Mouse (Mus musculus) midbrain, postnatal 0 days (tissue): ENCODE measurements around the gene Mgat4d. TPM values are rescaled to one million over a fixed set of nuclear protein-coding genes. Genes with fewer than 3 reads are reported as not detected.

Source experiments
- ATAC-seq: fragments of 200-750 bp; cut with Nextera tagmentation; 2 replicates; pipeline ENCODE4 v1.8.0; 2017; ENCODE audit warnings: moderate number of reproducible peaks, mild to moderate bottlenecking, moderate TSS enrichment, moderate library complexity; ENCODE audit not compliant: low FRiP score
- DNase-seq: peaks from one replicate; pipeline ENCODE4 v3.0.0-alpha.2; 2015; ENCODE audit warnings: low spot score
- H3K27ac ChIP-seq: fragments of 300-500 bp; sonication (generic); 2 replicates; pipeline ENCODE4 v1.5.1; 2014; ENCODE audit warnings: low read depth, mild to moderate bottlenecking, low read length, mixed read lengths
- H3K27me3 ChIP-seq: fragments of 300-500 bp; sonication (generic); 2 replicates; pipeline ENCODE4 v1.6.1; 2014; ENCODE audit warnings: low read length, control low read depth, mixed read lengths; ENCODE audit not compliant: insufficient read depth
- H3K36me3 ChIP-seq: fragments of 300-500 bp; sonication (generic); 2 replicates; pipeline ENCODE4 v1.6.1; 2014; ENCODE audit warnings: low read length, control low read depth, mixed read lengths; ENCODE audit not compliant: insufficient read depth
- H3K4me1 ChIP-seq: fragments of 300-500 bp; sonication (generic); 2 replicates; pipeline ENCODE4 v1.6.1; 2014; ENCODE audit warnings: mild to moderate bottlenecking, control low read depth, antibody characterized with exemption, low read length, mixed read lengths; ENCODE audit not compliant: insufficient read depth
- H3K4me2 ChIP-seq: fragments of 300-500 bp; sonication (generic); 2 replicates; pipeline ENCODE4 v1.6.1; 2014; ENCODE audit warnings: low read depth, mild to moderate bottlenecking, low read length, mixed read lengths; ENCODE audit not compliant: poor library complexity, severe bottlenecking
- H3K4me3 ChIP-seq: fragments of 300-500 bp; sonication (generic); 2 replicates; pipeline ENCODE4 v1.5.1; 2014; ENCODE audit warnings: low read depth, mild to moderate bottlenecking, low read length, moderate library complexity
- H3K9ac ChIP-seq: fragments of 300-500 bp; sonication (generic); replicated peaks from 2 replicates; pipeline ENCODE4 v1.6.1; 2014; ENCODE audit warnings: mild to moderate bottlenecking, low read length, moderate library complexity, mixed read lengths; ENCODE audit not compliant: poor library complexity, severe bottlenecking
- H3K9me3 ChIP-seq: fragments of 300-500 bp; sonication (generic); 2 replicates; pipeline ENCODE4 v1.6.1; 2016; ENCODE audit warnings: low read length, control low read depth
- CTCF ChIP-seq: IDR thresholded peaks from 2 replicates; pipeline ENCODE4 v1.5.1; 2016; ENCODE audit warnings: antibody characterized with exemption, mild to moderate bottlenecking
- WGBS: fragments of 180-500 bp; shearing (Covaris S2); extraction: QIAGEN DNeasy Blood & Tissue Kit; methylation state at CpG from one replicate; pipeline ENCODE4 v1.1.7; 2014; 5-methylcytosine and 5-hydroxymethylcytosine counted together
- polyA plus RNA-seq: library from polyadenylated mRNA; unstranded; fragments of >200 nt; fragmentation: Nextera tagmentation; extraction: Ambion mirVana; gene quantifications from 2 replicates; pipeline ENCODE4 v1.2.1, GENCODE M21; 2015
- total RNA-seq: library from RNA; depleted of rRNA; stranded (reverse); fragments of >200 nt; gene quantifications from 2 replicates; pipeline ENCODE4 v1.2.3, GENCODE M21; 2014

Gene Mgat4d
- total and polyA plus RNA-seq, 2 experiments from 2014 or later, result not detected

- no peak for DNase-seq
- Histone ChIP-seq H3K4me2 (no peak overlapping the region), H3K4me3 (no peak overlapping the region), H3K9me3 (no peaks in the 10 kb centered on the region), H3K36me3 (no peaks in the 10 kb centered on the region), H3K27me3 (no peaks in the 10 kb centered on the region), H3K27ac (no peak overlapping the region), H3K9ac (no peak overlapping the region), H3K4me1 (no peaks in the 10 kb centered on the region)
- WGBS, result 98% methylated on average over 15 of the region's 15 CpGs
- TF ChIP-seq CTCF, result no peak
- no peak for ATAC-seq
These were observed 68.6 kb downstream of the Mgat4d start for GRCm38 (mm10) chr8:83416878-83417277.

- 83% methylated on average over 6 of the region's 6 CpGs for WGBS
These were observed 69.7 kb downstream of the Mgat4d start for GRCm38 (mm10) chr8:83417970-83418369.

GRCm38 (mm10) chr8:83418805-83419516, 70.7 kb downstream of the Mgat4d start:
- Histone ChIP-seq H3K4me3 (no peak overlapping the region), H3K9me3 (no peaks in the 10 kb centered on the region), H3K27ac (no peak overlapping the region), H3K4me2 (no peak overlapping the region), H3K4me1 (no peaks in the 10 kb centered on the region), H3K27me3 (no peaks in the 10 kb centered on the region), H3K9ac (no peak overlapping the region), H3K36me3 (no peaks in the 10 kb centered on the region)
- 88% methylated on average over 11 of the region's 11 CpGs for WGBS
- no peak for ATAC-seq
- TF ChIP-seq CTCF, result no peak
- no peak for DNase-seq

More at GRCm38 (mm10) chr8:83417970-83418369, 69.7 kb downstream of the Mgat4d start:
- DNase-seq (no peak), ATAC-seq (no peak)
- Histone ChIP-seq H3K9ac (no peak overlapping the region), H3K27ac (no peak overlapping the region), H3K9me3 (no peaks in the 10 kb centered on the region), H3K4me2 (no peak overlapping the region), H3K36me3 (no peaks in the 10 kb centered on the region), H3K4me1 (no peaks in the 10 kb centered on the region), H3K4me3 (no peak overlapping the region), H3K27me3 (no peaks in the 10 kb centered on the region)
- TF ChIP-seq CTCF, result no peak

- H3K4me1 ChIP-seq, result no peaks in the 10 kb centered on the region
- no peak for ATAC-seq
- no peak overlapping the region for H3K4me2 ChIP-seq
- 100% methylated on average over 1 of the region's 1 CpGs for WGBS
- H3K27me3 ChIP-seq, result no peaks in the 10 kb centered on the region
- peaks cover 4% of the 10 kb centered on the region; the same call in 1 of the 2 replicates for H3K36me3 ChIP-seq
- no peak for TF ChIP-seq CTCF
- no peak overlapping the region for H3K9ac ChIP-seq
- H3K27ac ChIP-seq, result no peak overlapping the region
- no peak overlapping the region for H3K4me3 ChIP-seq
- DNase-seq, result no peak
- no peaks in the 10 kb centered on the region for H3K9me3 ChIP-seq
These were observed 73.1 kb downstream of the Mgat4d start for GRCm38 (mm10) chr8:83421354-83421753.

GRCm38 (mm10) chr8:83423032-83423825, 75.0 kb downstream of the Mgat4d start:
- DNase-seq (no peak), ATAC-seq (no peak)
- no peaks in the 10 kb centered on the region for H3K4me1 ChIP-seq
- H3K4me3 ChIP-seq, result no peak overlapping the region
- H3K9ac ChIP-seq, result no peak overlapping the region
- peaks cover 10% of the 10 kb centered on the region; the same call in 1 of the 2 replicates for H3K36me3 ChIP-seq
- H3K27ac ChIP-seq, result no peak overlapping the region
- no peaks in the 10 kb centered on the region for H3K9me3 ChIP-seq
- 64% methylated on average over 13 of the region's 13 CpGs for WGBS
- H3K27me3 ChIP-seq, result no peaks in the 10 kb centered on the region
- H3K4me2 ChIP-seq, result no peak overlapping the region
- TF ChIP-seq CTCF, result no peak

GRCm38 (mm10) chr8:83425202-83425601, 76.9 kb downstream of the Mgat4d start:
- H3K36me3 ChIP-seq, result peaks cover 10% of the 10 kb centered on the region; the same call in 1 of the 2 replicates
- no peaks in the 10 kb centered on the region for H3K9me3 ChIP-seq
- no peaks in the 10 kb centered on the region for H3K4me1 ChIP-seq
- DNase-seq (no peak), ATAC-seq (no peak)
- WGBS, result 91% methylated on average over 6 of the region's 6 CpGs
- H3K27ac ChIP-seq, result no peak overlapping the region
- H3K27me3 ChIP-seq, result no peaks in the 10 kb centered on the region
- no peak overlapping the region for H3K4me2 ChIP-seq
- H3K9ac ChIP-seq, result no peak overlapping the region
- no peak overlapping the region for H3K4me3 ChIP-seq
- TF ChIP-seq CTCF, result no peak
